Mouse (Mus musculus) heart, embryonic 11.5 days (tissue): ENCODE measurements around the gene Mapk14. TPM values are rescaled to one million over a fixed set of nuclear protein-coding genes. Genes with fewer than 3 reads are reported as not detected.
"Not testable (repeated sequence)": the region's sequence is repeated elsewhere in the genome, so short reads cannot be mapped to it uniquely, and the experiment has no call there.

Source experiments
- ATAC-seq: fragments of 200-750 bp; cut with Nextera tagmentation; replicated peaks from 2 replicates; pipeline ENCODE4 v1.8.0; 2017; ENCODE audit warnings: moderate library complexity; ENCODE audit not compliant: insufficient number of reproducible peaks, low FRiP score, low TSS enrichment
- H3K27ac ChIP-seq: fragments of 300-500 bp; sonication (generic); 2 replicates; pipeline ENCODE4 v1.5.1; 2014; ENCODE audit warnings: mild to moderate bottlenecking, low read depth, low read length
- H3K27me3 ChIP-seq: fragments of 300-500 bp; sonication (generic); 2 replicates; pipeline ENCODE4 v1.6.1; 2014; ENCODE audit warnings: mild to moderate bottlenecking, low read length, mixed read lengths; ENCODE audit not compliant: control insufficient read depth, insufficient read depth
- H3K36me3 ChIP-seq: fragments of 300-500 bp; sonication (generic); 2 replicates; pipeline ENCODE4 v1.6.1; 2014; ENCODE audit warnings: mild to moderate bottlenecking, low read length, moderate library complexity, mixed read lengths; ENCODE audit not compliant: control insufficient read depth, insufficient read depth
- H3K4me1 ChIP-seq: fragments of 300-500 bp; sonication (generic); 2 replicates; pipeline ENCODE4 v1.6.1; 2014; ENCODE audit warnings: low read length; ENCODE audit not compliant: control insufficient read depth, insufficient read depth
- H3K4me2 ChIP-seq: fragments of 300-500 bp; sonication (generic); 2 replicates; pipeline ENCODE4 v1.6.1; 2014; ENCODE audit warnings: mild to moderate bottlenecking, moderate library complexity
- H3K4me3 ChIP-seq: fragments of 300-500 bp; sonication (generic); 2 replicates; pipeline ENCODE4 v1.5.1; 2014; ENCODE audit warnings: low read depth, low read length
- H3K9ac ChIP-seq: fragments of 300-500 bp; sonication (generic); 2 replicates; pipeline ENCODE4 v1.6.1; 2014; ENCODE audit warnings: mild to moderate bottlenecking, low read depth, low read length, moderate library complexity
- H3K9me3 ChIP-seq: fragments of 300-500 bp; sonication (generic); replicated peaks from 2 replicates; pipeline ENCODE4 v1.6.1; 2016; ENCODE audit warnings: low read length; ENCODE audit not compliant: control insufficient read depth
- WGBS: fragments of 180-500 bp; shearing (Covaris S2); extraction: QIAGEN DNeasy Blood & Tissue Kit; methylation state at CpG from one replicate; pipeline ENCODE4 v1.1.7; 2014; ENCODE audit not compliant: insufficient replicate concordance; 5-methylcytosine and 5-hydroxymethylcytosine counted together
- polyA plus RNA-seq: library from polyadenylated mRNA; unstranded; fragments of >200 nt; fragmentation: Nextera tagmentation; extraction: Ambion mirVana; gene quantifications from 2 replicates; pipeline ENCODE4 v1.2.1, GENCODE M21; 2014

Gene Mapk14
- polyA plus RNA-seq, 1 experiment from 2014 or later: 37.1 TPM

DNA sequence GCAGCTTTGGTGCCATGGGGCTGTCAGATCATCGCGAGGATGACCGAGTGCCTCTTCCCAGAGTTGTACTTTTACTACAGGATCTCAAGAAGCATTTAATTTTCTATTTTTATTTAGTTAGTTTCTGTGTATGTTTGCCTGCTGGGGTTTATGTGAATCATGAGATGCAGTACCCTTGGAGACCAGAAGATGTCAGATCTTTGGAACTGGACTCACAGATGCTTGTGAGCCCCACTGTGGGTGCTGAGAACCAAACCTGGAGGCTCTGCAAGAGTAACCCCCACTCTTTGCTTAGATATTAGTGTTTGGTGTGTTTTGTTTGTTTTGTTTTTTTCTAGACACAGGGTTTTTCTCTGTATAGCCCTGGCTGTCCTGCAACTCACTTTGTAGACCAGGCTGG lies 22.9 kb downstream of the Mapk14 start:
- Histone ChIP-seq H3K27me3 (no peaks in the 10 kb centered on the region), H3K9ac (no peak overlapping the region), H3K36me3 (peaks cover 11% of the 10 kb centered on the region), H3K9me3 (no peaks in the 10 kb centered on the region), H3K4me1 (peaks cover 25% of the 10 kb centered on the region), H3K4me2 (no peak overlapping the region), H3K27ac (no peak overlapping the region), H3K4me3 (no peak overlapping the region)
- ATAC-seq: no peak
- 97% methylated on average over 3 of the region's 3 CpGs for WGBS

DNA sequence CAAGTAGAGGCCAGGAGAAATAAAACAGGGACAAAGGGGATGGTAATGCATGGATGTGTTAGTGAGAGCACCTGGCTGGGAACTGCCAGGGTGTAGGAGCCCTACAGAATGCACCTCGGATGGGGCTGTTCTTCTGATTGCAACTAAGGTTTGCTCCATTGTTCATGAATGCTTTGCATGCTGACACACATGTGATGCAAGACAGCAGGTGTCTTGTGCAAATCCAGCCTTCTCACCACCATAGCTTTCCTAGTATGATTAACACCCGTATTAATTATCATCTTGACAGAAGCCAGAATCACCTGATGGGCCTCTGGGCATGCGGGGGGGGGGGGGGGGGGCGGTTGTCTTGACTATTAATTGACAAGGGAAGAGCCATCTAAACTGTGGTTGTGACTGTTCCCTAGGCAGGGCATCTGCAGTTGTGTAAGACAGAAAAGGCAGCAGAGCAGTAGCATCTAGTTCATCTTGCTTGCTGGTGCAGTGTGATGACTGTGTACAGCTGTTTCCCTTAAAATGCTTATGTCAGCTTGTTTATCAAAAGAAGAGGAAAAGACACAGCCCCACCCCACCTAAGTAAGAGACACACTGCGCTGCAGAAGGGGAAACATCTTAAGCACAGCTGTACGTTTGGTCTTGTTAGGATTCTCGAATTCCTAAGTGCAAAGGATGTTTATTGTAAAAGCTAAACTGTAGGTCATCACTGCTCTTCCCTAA lies 24.9 kb downstream of the Mapk14 start:
- ATAC-seq: no peak
- Histone ChIP-seq H3K9me3 (no peaks in the 10 kb centered on the region), H3K4me2 (no peak overlapping the region), H3K27me3 (no peaks in the 10 kb centered on the region), H3K4me1 (peaks cover 19% of the 10 kb centered on the region), H3K4me3 (no peak overlapping the region), H3K36me3 (peaks cover 11% of the 10 kb centered on the region), H3K9ac (no peak overlapping the region), H3K27ac (no peak overlapping the region)
- 77% methylated on average over 6 of the region's 7 CpGs for WGBS

DNA sequence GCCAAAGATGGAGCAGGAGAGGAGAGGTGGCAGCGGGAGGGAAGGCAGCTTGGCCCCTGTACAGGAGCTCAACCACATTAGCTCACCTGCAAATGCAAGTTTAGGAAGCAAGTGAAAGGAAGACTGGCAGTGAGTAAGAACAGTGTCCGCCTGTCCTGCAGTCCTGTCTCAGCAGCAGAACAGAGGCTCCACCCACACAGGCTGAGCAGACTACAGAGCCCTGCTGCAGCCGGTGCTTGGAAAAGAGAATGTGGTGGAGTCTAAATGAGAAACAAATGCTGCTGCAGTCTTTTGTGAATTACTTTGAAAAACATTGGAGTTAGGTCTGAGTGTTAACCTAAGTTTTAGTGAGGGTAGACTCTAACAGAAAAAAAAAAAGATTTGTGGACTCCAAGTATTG lies 26.4 kb downstream of the Mapk14 start:
- H3K9me3 ChIP-seq: no peaks in the 10 kb centered on the region
- no peak overlapping the region for H3K4me3 ChIP-seq
- H3K4me2 ChIP-seq: no peak overlapping the region
- H3K9ac ChIP-seq: no peak overlapping the region
- ATAC-seq: no peak
- 63% methylated on average over 3 of the region's 3 CpGs for WGBS
- no peaks in the 10 kb centered on the region for H3K27me3 ChIP-seq
- H3K27ac ChIP-seq: no peak overlapping the region
- peaks cover 15% of the 10 kb centered on the region for H3K4me1 ChIP-seq
- H3K36me3 ChIP-seq: peaks cover 12% of the 10 kb centered on the region

DNA sequence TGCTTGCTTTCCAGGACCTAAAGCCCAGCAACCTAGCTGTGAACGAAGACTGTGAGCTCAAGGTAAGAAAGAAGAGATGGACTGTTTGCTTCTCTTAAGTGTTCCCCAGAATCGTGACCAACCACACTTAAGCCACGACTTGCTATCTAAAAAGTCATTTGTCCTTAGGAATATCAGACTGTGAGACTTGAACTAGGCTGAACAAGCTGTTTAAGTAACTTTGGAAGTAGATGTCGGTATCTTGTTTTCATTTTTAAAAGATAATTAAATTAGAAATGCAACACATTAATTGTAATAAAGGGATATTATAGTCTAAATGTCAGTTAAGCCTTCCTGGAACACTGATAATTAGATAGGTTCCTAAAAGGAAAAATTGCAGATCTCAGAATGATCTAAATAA lies 34.7 kb downstream of the Mapk14 start, which contains the start of gene AC170998.1:
Gene AC170998.1 (plus strand): TSS at position 301 of the 400 bp plus-strand sequence.
- no peaks in the 10 kb centered on the region for H3K9me3 ChIP-seq
- peaks cover 17% of the 10 kb centered on the region for H3K36me3 ChIP-seq
- H3K4me3 ChIP-seq: no peak within 1 kb of the TSS
- no peaks in the 10 kb centered on the region for H3K27me3 ChIP-seq
- 92% methylated on average over 4 of the region's 4 CpGs for WGBS
- ATAC-seq: no peak
- H3K4me2 ChIP-seq: no peak within 1 kb of the TSS
- H3K4me1 ChIP-seq: peaks cover 9% of the 10 kb centered on the region
- no peak within 1 kb of the TSS for H3K27ac ChIP-seq
- no peak within 1 kb of the TSS for H3K9ac ChIP-seq

DNA sequence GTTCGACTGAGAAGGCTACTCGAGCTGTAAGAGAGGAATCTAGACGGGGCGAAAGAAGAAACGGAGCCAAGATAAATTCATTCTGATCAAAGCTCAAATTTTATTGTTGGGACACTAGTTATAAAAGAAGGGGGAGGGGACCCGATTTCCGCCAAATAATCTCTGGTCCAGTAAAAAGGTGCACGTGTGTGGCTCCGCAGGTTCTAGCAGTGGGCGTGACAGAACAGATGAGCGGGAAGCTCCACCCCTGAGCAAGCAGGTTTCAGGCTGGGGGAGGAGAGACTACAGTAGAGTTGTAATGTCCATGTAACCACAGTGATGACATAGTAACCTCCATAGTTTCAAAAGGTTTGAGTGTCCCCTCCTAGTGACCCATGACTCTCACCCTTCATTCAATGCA lies 36.4 kb downstream of the Mapk14 start:
- not testable (repeated sequence) for H3K9ac ChIP-seq, H3K9me3 ChIP-seq, H3K27me3 ChIP-seq, H3K4me3 ChIP-seq, ATAC-seq, H3K4me2 ChIP-seq, H3K4me1 ChIP-seq, H3K27ac ChIP-seq
- H3K36me3 ChIP-seq: peaks cover 19% of the 10 kb centered on the region
- whole genome bisulfite sequencing: 93% methylated on average over 11 of the region's 11 CpGs

DNA sequence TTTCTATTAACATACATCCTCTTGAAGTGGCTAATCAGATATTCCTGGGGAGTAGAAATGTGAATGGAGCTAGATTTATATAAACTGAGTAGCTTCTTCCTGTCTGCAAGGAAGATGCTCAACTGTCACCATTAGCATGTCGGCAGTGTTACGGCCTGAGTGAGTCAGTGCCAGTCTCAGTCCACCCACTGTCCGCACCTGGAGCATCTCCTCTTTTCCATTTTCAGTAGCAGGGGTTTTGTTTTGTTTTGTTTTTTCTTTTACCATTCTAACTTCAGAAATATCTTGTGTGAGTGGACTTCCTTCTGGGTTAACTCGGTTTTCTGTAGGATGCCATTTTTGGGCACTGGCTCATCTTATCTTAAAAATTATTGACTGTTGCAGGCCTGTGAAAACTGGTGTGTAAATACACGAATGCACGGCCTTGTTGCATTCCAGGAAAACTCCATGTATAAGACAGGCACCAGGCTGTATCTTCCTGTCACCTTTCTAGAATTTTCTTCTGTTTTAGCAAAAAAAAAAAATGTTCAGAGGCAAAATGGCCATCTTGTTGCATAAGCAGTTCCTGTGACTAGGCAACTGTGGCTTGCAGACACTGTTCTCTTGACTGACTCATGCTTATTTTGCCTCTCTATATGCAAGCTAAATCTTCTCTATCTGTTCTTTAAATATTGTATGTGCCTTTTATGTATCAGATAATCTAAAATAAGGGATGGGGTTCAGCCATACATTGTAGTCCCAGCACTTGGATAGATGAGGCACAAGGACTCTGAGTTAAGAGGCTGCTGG lies 44.4 kb downstream of the Mapk14 start:
- Histone ChIP-seq H3K36me3 (peaks cover 15% of the 10 kb centered on the region), H3K9me3 (no peaks in the 10 kb centered on the region), H3K27me3 (no peaks in the 10 kb centered on the region), H3K4me3 (no peak overlapping the region), H3K4me2 (no peak overlapping the region), H3K4me1 (no peaks in the 10 kb centered on the region), H3K27ac (no peak overlapping the region), H3K9ac (no peak overlapping the region)
- WGBS: 89% methylated on average over 6 of the region's 6 CpGs
- no peak for ATAC-seq

DNA sequence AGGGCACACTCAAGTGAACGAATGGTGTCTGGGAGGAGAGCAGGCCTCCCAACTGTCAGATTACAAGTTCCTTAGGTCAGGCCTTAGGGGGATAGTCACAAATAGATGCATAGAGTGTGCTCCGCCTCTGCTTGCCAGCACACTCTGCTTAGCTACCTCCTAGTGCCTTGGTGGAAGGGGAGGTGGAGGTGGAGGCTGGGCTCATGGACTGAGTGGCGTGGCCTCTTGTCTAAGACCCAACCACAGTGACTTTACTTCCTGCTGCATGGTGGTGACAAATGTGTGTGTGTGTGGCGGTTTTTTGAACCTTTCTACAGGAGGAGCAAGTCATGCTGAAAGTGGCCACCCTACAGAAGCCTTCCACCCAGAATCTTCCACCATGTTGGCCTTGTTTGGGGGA lies 45.4 kb downstream of the Mapk14 start:
- WGBS: 69% methylated on average over 4 of the region's 4 CpGs

DNA sequence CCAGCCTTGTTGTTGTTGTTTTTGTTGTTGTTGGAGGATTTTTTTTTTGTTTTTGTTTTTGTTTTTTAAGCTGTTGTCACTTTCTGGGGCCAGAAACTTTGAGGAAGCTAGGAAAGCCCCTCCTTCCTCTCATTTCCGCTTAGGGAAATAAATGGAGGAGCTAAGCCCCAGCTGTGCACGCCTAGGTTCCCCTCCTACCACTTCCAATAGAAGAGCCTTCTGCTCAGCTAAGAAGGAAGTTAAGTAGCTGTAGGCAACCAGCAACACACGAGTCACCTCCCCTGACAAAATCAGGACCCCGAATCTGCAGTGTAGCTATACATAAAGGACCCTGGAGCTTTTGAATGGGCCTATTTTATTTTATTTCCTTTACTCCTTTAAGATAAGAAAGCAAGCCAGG lies 46.8 kb downstream of the Mapk14 start:
- Histone ChIP-seq H3K9me3 (no peaks in the 10 kb centered on the region), H3K9ac (no peak overlapping the region), H3K27ac (no peak overlapping the region), H3K4me1 (no peaks in the 10 kb centered on the region), H3K4me2 (no peak overlapping the region), H3K27me3 (no peaks in the 10 kb centered on the region), H3K36me3 (peaks cover 19% of the 10 kb centered on the region), H3K4me3 (no peak overlapping the region)
- WGBS: 84% methylated on average over 4 of the region's 4 CpGs
- ATAC-seq: no peak

More for the DNA sequence above, 45.4 kb downstream of the Mapk14 start:
- H3K4me3 ChIP-seq: no peak overlapping the region
- peaks cover 15% of the 10 kb centered on the region for H3K36me3 ChIP-seq
- H3K9ac ChIP-seq: no peak overlapping the region
- H3K27me3 ChIP-seq: no peaks in the 10 kb centered on the region
- H3K4me2 ChIP-seq: no peak overlapping the region
- no peaks in the 10 kb centered on the region for H3K4me1 ChIP-seq
- H3K9me3 ChIP-seq: no peaks in the 10 kb centered on the region
- H3K27ac ChIP-seq: no peak overlapping the region
- ATAC-seq: no peak
